Mouse (Mus musculus) midbrain, embryonic 11.5 days (tissue): ENCODE measurements at regions not wholly inside any gene's neighbourhood (a gene's known extent, or its start where the extent isn't known, plus 50 kb on each side); places are given as distances from the start of the nearest gene placed in this dataset.

Source experiments
- ATAC-seq: fragments of 200-750 bp; cut with Nextera tagmentation; 2 replicates; pipeline ENCODE4 v1.8.0; 2017; ENCODE audit warnings: moderate TSS enrichment, moderate library complexity; ENCODE audit not compliant: low FRiP score
- DNase-seq: peaks from one replicate; pipeline ENCODE4 v3.0.0; 2015; ENCODE audit warnings: low spot score; ENCODE audit errors: missing footprints
- H3K27ac ChIP-seq: fragments of 300-500 bp; sonication (generic); 2 replicates; pipeline ENCODE4 v1.5.1; 2014; ENCODE audit warnings: low read depth, low read length
- H3K27me3 ChIP-seq: fragments of 300-500 bp; sonication (generic); 2 replicates; pipeline ENCODE4 v1.6.1; 2014; ENCODE audit warnings: mild to moderate bottlenecking, low read length, moderate library complexity, mixed read lengths; ENCODE audit not compliant: control insufficient read depth, insufficient read depth
- H3K36me3 ChIP-seq: fragments of 300-500 bp; sonication (generic); 2 replicates; pipeline ENCODE4 v1.6.1; 2014; ENCODE audit warnings: mild to moderate bottlenecking, low read length, moderate library complexity, mixed read lengths; ENCODE audit not compliant: control insufficient read depth, insufficient read depth
- H3K4me1 ChIP-seq: fragments of 300-500 bp; sonication (generic); 2 replicates; pipeline ENCODE4 v1.6.1; 2014; ENCODE audit warnings: low read length; ENCODE audit not compliant: control insufficient read depth, insufficient read depth
- H3K4me2 ChIP-seq: fragments of 300-500 bp; sonication (generic); 2 replicates; pipeline ENCODE4 v1.6.1; 2014; ENCODE audit warnings: mild to moderate bottlenecking, moderate library complexity
- H3K4me3 ChIP-seq: fragments of 300-500 bp; sonication (generic); 2 replicates; pipeline ENCODE4 v1.5.1; 2014; ENCODE audit warnings: low read depth, low read length
- H3K9ac ChIP-seq: fragments of 300-500 bp; sonication (generic); 2 replicates; pipeline ENCODE4 v1.6.1; 2014; ENCODE audit warnings: low read length
- H3K9me3 ChIP-seq: fragments of 300-500 bp; sonication (generic); 2 replicates; pipeline ENCODE4 v1.6.1; 2016; ENCODE audit warnings: low read length; ENCODE audit not compliant: control insufficient read depth
- WGBS: fragments of 180-500 bp; shearing (Covaris S2); extraction: QIAGEN DNeasy Blood & Tissue Kit; methylation state at CpG from one replicate; pipeline ENCODE4 v1.1.7; 2014; 5-methylcytosine and 5-hydroxymethylcytosine counted together

DNA sequence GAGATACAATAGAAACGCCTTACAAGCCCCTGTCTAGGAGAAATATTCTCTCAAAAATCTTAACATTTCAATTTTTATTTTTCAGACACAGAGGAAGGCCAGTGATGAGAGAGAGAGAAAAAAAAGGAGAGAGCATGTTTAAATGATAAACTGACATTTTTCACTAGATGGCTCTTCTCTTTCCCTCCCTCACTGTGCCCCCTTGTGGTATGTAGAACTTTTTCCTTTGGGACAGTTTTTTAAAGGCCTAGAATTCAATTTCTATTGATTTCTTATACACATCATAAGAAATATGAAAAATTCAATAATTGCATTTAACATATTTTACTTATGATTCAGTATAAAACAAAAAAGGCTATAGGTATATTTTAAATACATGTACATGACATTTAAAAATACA, 454.5 kb upstream of the Gje1 start:
- ATAC-seq (no peak), DNase-seq (no peak)
- Histone ChIP-seq H3K9ac (no peak overlapping the region), H3K4me3 (no peak overlapping the region), H3K36me3 (no peaks in the 10 kb centered on the region), H3K27ac (no peak overlapping the region), H3K4me1 (no peaks in the 10 kb centered on the region), H3K27me3 (no peaks in the 10 kb centered on the region), H3K4me2 (no peak overlapping the region), H3K9me3 (no peaks in the 10 kb centered on the region)
- 83% methylated on average over 1 of the region's 1 CpGs for WGBS

DNA sequence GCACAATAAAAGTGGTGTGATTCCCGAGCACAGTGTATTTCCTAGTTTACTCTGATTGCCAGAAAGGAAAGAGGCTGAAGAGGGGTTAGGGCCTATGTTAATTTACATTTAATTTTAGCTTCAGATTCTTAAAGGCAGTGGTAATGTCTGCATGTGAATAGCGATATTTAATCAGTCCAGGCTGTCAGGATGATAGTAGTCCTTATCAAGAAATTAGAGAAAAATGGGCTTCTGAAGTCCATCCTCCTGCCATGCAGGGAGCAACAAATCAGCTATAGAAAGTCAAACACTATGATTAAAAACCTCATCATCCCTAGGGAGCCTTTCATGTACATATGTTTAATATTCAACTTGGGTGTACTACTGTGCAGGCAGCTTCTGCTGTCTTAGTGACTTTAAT, 422.7 kb upstream of the Gje1 start:
- ATAC-seq (no peak), DNase-seq (no peak)
- Histone ChIP-seq H3K9me3 (no peaks in the 10 kb centered on the region), H3K27me3 (no peaks in the 10 kb centered on the region), H3K4me3 (no peak overlapping the region), H3K9ac (no peak overlapping the region), H3K4me2 (no peak overlapping the region), H3K36me3 (no peaks in the 10 kb centered on the region), H3K4me1 (no peaks in the 10 kb centered on the region), H3K27ac (no peak overlapping the region)
- WGBS = 84% methylated on average over 2 of the region's 2 CpGs
